ENCODE assay signal across 15 mouse cellular contexts in genomic region chr2:130657541-130657940, GRCm38 (mm10). TPM values are rescaled to one million over a fixed set of nuclear protein-coding genes. Genes with fewer than 3 reads are reported as not detected.
DNase-seq lines count a peak whose midpoint lies in the region; ATAC-seq lines count a peak whose summit lies in the region.
"Had no signal": no experiment of that assay in that cellular context is flagged by ENCODE, and none has a peak within 500 bp of the region (broad histone marks: within the 10 kb centered on the region; RNA-seq: fewer than 3 reads in every experiment).

No protein-coding gene starts in this region.

- H3K4me2 ChIP-seq in kidney, embryonic 14.5 days (replicated peaks; ENCODE audit: low read depth, low read length) = no peak overlapping the region
- H3K4me2 ChIP-seq: heart, embryonic 15.5 days; hindbrain, embryonic 15.5 days; lung, embryonic 14.5 days; neural tube, embryonic 15.5 days had no signal

- peak; percentile 85 to 92 for DNase-seq in frontal cortex, adult 2 months (ENCODE audit: extremely low spot score in 1 of 2, low spot score in 1 of 2)
- DNase-seq in frontal cortex, postnatal 36 days (ENCODE audit: low spot score in 2 of 2) = peak; percentile 88
- DNase-seq in layer of hippocampus, postnatal 36 days = peak; percentile 86 to 87
- DNase-seq in right cerebral cortex, postnatal 10 days (ENCODE audit: low spot score in 2 of 2) = peak; percentile 68 to 69
- no peak for DNase-seq in cerebellum, adult 9-10 months
- DNase-seq: cerebellum, adult 9-11 months; kidney, adult 2 months; lung, embryonic 14.5 days; thymus, postnatal 14 days had no signal

- H3K27me3 ChIP-seq in kidney, embryonic 14.5 days (ENCODE audit: control insufficient read depth, insufficient read depth, low read length) = no peaks in the 10 kb centered on the region
- H3K27me3 ChIP-seq: CH12.LX; heart, embryonic 15.5 days; hindbrain, embryonic 15.5 days; neural tube, embryonic 15.5 days had no signal

- no peaks in the 10 kb centered on the region for H3K4me1 ChIP-seq in kidney, embryonic 14.5 days (ENCODE audit: control insufficient read depth, insufficient read depth, low read length)
- H3K4me1 ChIP-seq: heart, embryonic 15.5 days had no signal

- H3K36me3 ChIP-seq in kidney, embryonic 14.5 days (ENCODE audit: control insufficient read depth, insufficient read depth, low read length) = peaks cover 83% of the 10 kb centered on the region

- no peaks in the 10 kb centered on the region for H3K9me3 ChIP-seq in kidney, embryonic 14.5 days (ENCODE audit: control insufficient read depth, low read length)
- H3K9me3 ChIP-seq: heart, embryonic 15.5 days; hindbrain, embryonic 15.5 days; neural tube, embryonic 15.5 days had no signal

- ATAC-seq in CD4-positive, CD25-positive, alpha-beta regulatory T cell, adult 4 months = no peak
- no peak for ATAC-seq in kidney, embryonic 14.5 days (ENCODE audit: low FRiP score, low TSS enrichment)

- no peak overlapping the region for H3K9ac ChIP-seq in kidney, embryonic 14.5 days (ENCODE audit: low read depth, low read length)
- H3K9ac ChIP-seq: heart, embryonic 15.5 days; hindbrain, embryonic 15.5 days; lung, embryonic 14.5 days; neural tube, embryonic 15.5 days had no signal

- WGBS in kidney, embryonic 14.5 days = 89% methylated on average over 6 of the region's 6 CpGs

- H3K4me3 ChIP-seq in kidney, embryonic 14.5 days (ENCODE audit: low read length) = no peak overlapping the region
- H3K4me3 ChIP-seq: heart, embryonic 15.5 days; hindbrain, embryonic 15.5 days; neural tube, embryonic 15.5 days had no signal

- H3K27ac ChIP-seq in kidney, embryonic 14.5 days (ENCODE audit: low read depth, low read length) = no peak overlapping the region
- H3K27ac ChIP-seq: heart, embryonic 15.5 days; hindbrain, embryonic 15.5 days; neural tube, embryonic 15.5 days had no signal

RNA-seq across cellular contexts. Expression of gene Ddrgk1, which starts 6.9 kb away (rescaled TPM):
- 97.5 and 108 TPM in 2 replicates for polyA plus RNA-seq in frontal cortex, adult 2 months (2012; rRNA removed)
- total RNA-seq in layer of hippocampus, postnatal 36 days (2021) = 10 to 100 TPM; 83.9 to 84.7 TPM
- polyA plus RNA-seq in CD4-positive, CD25-positive, alpha-beta regulatory T cell, adult 4 months (2017; shearing (Covaris generic)) = 100 to 1,000 TPM; 121 to 145 TPM
- 53.5 and 55.2 TPM in 2 replicates for polyA plus RNA-seq in kidney, embryonic 14.5 days (2014; fragmentation: Nextera tagmentation; extraction: Ambion mirVana)

RNA-seq across cellular contexts. Expression of gene Itpa, which starts 9.9 kb away (rescaled TPM):
- polyA plus RNA-seq in frontal cortex, adult 2 months (2012; rRNA removed) = 53.3 and 58.1 TPM in 2 replicates
- 10 to 100 TPM; 34.1 to 39.2 TPM for total RNA-seq in layer of hippocampus, postnatal 36 days (2021)
- polyA plus RNA-seq in CD4-positive, CD25-positive, alpha-beta regulatory T cell, adult 4 months (2017; shearing (Covaris generic)) = 10 to 100 TPM; 43.6 to 49.7 TPM
- polyA plus RNA-seq in kidney, embryonic 14.5 days (2014; fragmentation: Nextera tagmentation; extraction: Ambion mirVana) = 120 and 121 TPM in 2 replicates

RNA-seq across cellular contexts. Expression of gene Lzts3, which starts 14.9 kb away (rescaled TPM):
- polyA plus RNA-seq in frontal cortex, adult 2 months (2012; rRNA removed) = 114 and 133 TPM in 2 replicates
- total RNA-seq in layer of hippocampus, postnatal 36 days (2021) = 100 to 1,000 TPM; 172 to 184 TPM
- under 1 TPM; 0.15 to 0.35 TPM for polyA plus RNA-seq in CD4-positive, CD25-positive, alpha-beta regulatory T cell, adult 4 months (2017; shearing (Covaris generic))
- 3.7 and 4.7 TPM in 2 replicates for polyA plus RNA-seq in kidney, embryonic 14.5 days (2014; fragmentation: Nextera tagmentation; extraction: Ambion mirVana)

RNA-seq across cellular contexts. Expression of gene Ubox5, which starts 27.7 kb away (rescaled TPM):
- 9.8 and 11.2 TPM in 2 replicates for polyA plus RNA-seq in frontal cortex, adult 2 months (2012; rRNA removed)
- 10 to 100 TPM in 1 of 2 experiments, 1 to 10 TPM in 1; 9.7 to 10.6 TPM for total RNA-seq in layer of hippocampus, postnatal 36 days (2021)
- polyA plus RNA-seq in CD4-positive, CD25-positive, alpha-beta regulatory T cell, adult 4 months (2017; shearing (Covaris generic)) = 10 to 100 TPM in 1 of 2 experiments, 1 to 10 TPM in 1; 8.4 to 14.8 TPM
- polyA plus RNA-seq in kidney, embryonic 14.5 days (2014; fragmentation: Nextera tagmentation; extraction: Ambion mirVana) = 13.0 and 16.2 TPM in 2 replicates

RNA-seq across cellular contexts. Expression of gene Fastkd5, which starts 27.7 kb away (rescaled TPM):
- polyA plus RNA-seq in frontal cortex, adult 2 months (2012; rRNA removed) = 3.8 TPM in 2 replicates
- total RNA-seq in layer of hippocampus, postnatal 36 days (2021) = 10 to 100 TPM in 1 of 2 experiments, 1 to 10 TPM in 1; 8.2 to 10.2 TPM
- polyA plus RNA-seq in CD4-positive, CD25-positive, alpha-beta regulatory T cell, adult 4 months (2017; shearing (Covaris generic)) = 10 to 100 TPM; 12.0 to 12.5 TPM
- 9.8 and 22.5 TPM in 2 replicates for polyA plus RNA-seq in kidney, embryonic 14.5 days (2014; fragmentation: Nextera tagmentation; extraction: Ambion mirVana)

Comparison
In these comparisons a context has a peak if more than half of its experiments do, and no peak if none do; other contexts are left out.
1. RNA of gene Lzts3, which starts 14.9 kb away (polyA plus RNA-seq): 114 to 133 TPM in frontal cortex, adult 2 months; 3.7 to 4.7 TPM in kidney, embryonic 14.5 days and 0.15 to 0.35 TPM in CD4-positive, CD25-positive, alpha-beta regulatory T cell, adult 4 months; every median in the first group is over 10 times any median in the second.